Mouse (Mus musculus) adrenal gland, postnatal 10 days (tissue): ENCODE measurements around the gene Defa21. TPM values are rescaled to one million over a fixed set of nuclear protein-coding genes. Genes with fewer than 3 reads are reported as not detected.
"Not testable (repeated sequence)": the region's sequence is repeated elsewhere in the genome, so short reads cannot be mapped to it uniquely, and the experiment has no call there.

Source experiments
- DNase-seq: peaks from one replicate; pipeline ENCODE4 v3.0.0; 2021; ENCODE audit warnings: mixed read lengths
- long read RNA-seq, 2 experiments: library from polyadenylated mRNA; stranded (forward); transcript quantifications; one replicate each; pipeline ENCODE4 v2.0.0; 2021
- total RNA-seq, 2 experiments: library from RNA; stranded (reverse); gene quantifications; 2 replicates each; pipeline ENCODE4 v1.2.3; 2021

The Defa21 gene
- total RNA-seq, result not detected
- long read RNA-seq, experiment 1, result 0 reads
- long read RNA-seq, experiment 2, result 0 reads

GRCm38 (mm10) chr8:21025245-21025644, at the start of gene Defa21:
Gene Defa21 (plus strand): TSS chr8:21025545.
- DNase-seq, result not testable (repeated sequence)

GRCm38 (mm10) chr8:20979846-20980245, 45.5 kb upstream of the Defa21 start:
- no peak for DNase-seq

- not testable (repeated sequence) for DNase-seq
Observed at GRCm38 (mm10) chr8:20994042-20994441, 31.3 kb upstream of the Defa21 start.

GRCm38 (mm10) chr8:20996776-20997175, 28.6 kb upstream of the Defa21 start:
- DNase-seq, result no peak

GRCm38 (mm10) chr8:20997291-20997690, 28.1 kb upstream of the Defa21 start:
- DNase-seq, result no peak

- peak; percentile 28 for DNase-seq
Observed at GRCm38 (mm10) chr8:21001171-21001570, 24.2 kb upstream of the Defa21 start.

GRCm38 (mm10) chr8:21006801-21007200, 18.5 kb upstream of the Defa21 start:
- DNase-seq, result no peak

GRCm38 (mm10) chr8:21008578-21008977, 16.8 kb upstream of the Defa21 start:
- peak; percentile 38 for DNase-seq

GRCm38 (mm10) chr8:21010548-21010947, 14.8 kb upstream of the Defa21 start:
- not testable (repeated sequence) for DNase-seq

GRCm38 (mm10) chr8:21054747-21055146, 29.4 kb downstream of the Defa21 start, which contains the start of gene Defa23:
Gene Defa23 (plus strand): TSS chr8:21055047.
- not testable (repeated sequence) for DNase-seq

GRCm38 (mm10) chr8:21064738-21065137, 39.4 kb downstream of the Defa21 start, which contains the start of gene Defa35:
Gene Defa35 (plus strand): TSS chr8:21065038.
- DNase-seq, result not testable (repeated sequence)

Other genes with a start within 250 kb of the Defa21 start
- gene Defb33, start 132.9 kb upstream of the Defa21 start, total RNA-seq, result not detected
- not detected for gene Gm15056, start 122.9 kb upstream of the Defa21 start, total RNA-seq
- gene Gm6040, start 103.5 kb upstream of the Defa21 start, total RNA-seq, result not detected
- gene AY761185, start 80.8 kb upstream of the Defa21 start, total RNA-seq, result not detected
- gene Defa23, start 29.5 kb downstream of the Defa21 start, total RNA-seq, result not detected
- not detected for gene Defa35, start 39.5 kb downstream of the Defa21 start, total RNA-seq
- gene Defa25, start 58.9 kb downstream of the Defa21 start, total RNA-seq, result not detected
- not detected for gene Gm14851, start 70.5 kb downstream of the Defa21 start, total RNA-seq
- gene Defa30, start 109.1 kb downstream of the Defa21 start, total RNA-seq, result not detected
- gene Defa22, start 136.7 kb downstream of the Defa21 start, total RNA-seq, result not detected
- not detected for gene Defa31, start 166.1 kb downstream of the Defa21 start, total RNA-seq
- not detected for gene Gm15293, start 176.0 kb downstream of the Defa21 start, total RNA-seq
- gene Gm15292, start 224.2 kb downstream of the Defa21 start, total RNA-seq, result not detected